Mouse (Mus musculus) cortical plate, adult 2 months (tissue): ENCODE measurements around the gene Eif3l. TPM values are rescaled to one million over a fixed set of nuclear protein-coding genes. Genes with fewer than 3 reads are reported as not detected.
A peak's percentile ranks its signal among the peaks of the same experiment; 100 is the strongest.

Experiments used
- H3K27ac ChIP-seq: fragments of 200-500 bp; 2 replicates; pipeline ENCODE4 v1.5.1; 2012; ENCODE audit warnings: low read length, control low read depth, inconsistent platforms; ENCODE audit not compliant: insufficient read depth
- H3K4me1 ChIP-seq: fragments of 200-500 bp; 2 replicates; pipeline ENCODE4 v1.6.1; 2011; ENCODE audit warnings: low read length; ENCODE audit not compliant: control insufficient read depth, insufficient read depth
- H3K4me3 ChIP-seq: fragments of 200-500 bp; 2 replicates; pipeline ENCODE4 v1.5.1; 2011; ENCODE audit warnings: mild to moderate bottlenecking, low read length, control low read depth; ENCODE audit not compliant: insufficient read depth
- CTCF ChIP-seq: fragments of 200-500 bp; IDR thresholded peaks from 2 replicates; pipeline ENCODE4 v1.5.1; 2011; ENCODE audit warnings: mild to moderate bottlenecking, control low read depth, low read length; ENCODE audit not compliant: insufficient read depth; ENCODE audit errors: extremely low read depth
- POLR2A ChIP-seq: fragments of 200-500 bp; IDR thresholded peaks from 2 replicates; pipeline ENCODE4 v1.6.1; 2011; ENCODE audit warnings: mild to moderate bottlenecking, low read length, control low read depth; ENCODE audit not compliant: insufficient read depth; ENCODE audit errors: extremely low read depth
- polyA plus RNA-seq: library from polyadenylated mRNA; depleted of rRNA; stranded (reverse); fragments of >200 nt; gene quantifications from 2 replicates; pipeline ENCODE4 v1.2.3, GENCODE M21; 2012; rRNA removed

Eif3l gene
- polyA plus RNA-seq, 1 experiment = 93.0 TPM

DNA sequence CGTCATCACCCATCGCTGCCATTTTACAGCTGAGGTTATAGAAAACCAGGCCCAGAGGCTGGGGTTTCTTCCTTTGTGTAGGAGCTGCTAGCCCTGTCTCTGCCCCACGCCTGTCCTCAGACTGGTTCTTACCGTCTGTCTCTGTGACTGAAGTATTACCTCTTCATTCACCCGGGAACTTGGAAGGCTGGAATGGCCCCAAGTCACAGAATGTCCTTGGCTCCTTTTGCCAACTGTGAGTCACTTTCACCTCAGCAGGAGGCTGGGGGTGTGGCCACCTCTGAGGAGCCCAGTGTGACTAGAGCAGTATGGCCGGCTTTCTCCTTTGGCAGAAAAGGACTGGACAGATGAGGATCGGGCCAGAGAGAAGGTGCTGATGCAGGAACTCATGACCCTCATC lies 56.5 kb downstream of the Eif3l start:
- H3K27ac ChIP-seq = no peak overlapping the region

DNA sequence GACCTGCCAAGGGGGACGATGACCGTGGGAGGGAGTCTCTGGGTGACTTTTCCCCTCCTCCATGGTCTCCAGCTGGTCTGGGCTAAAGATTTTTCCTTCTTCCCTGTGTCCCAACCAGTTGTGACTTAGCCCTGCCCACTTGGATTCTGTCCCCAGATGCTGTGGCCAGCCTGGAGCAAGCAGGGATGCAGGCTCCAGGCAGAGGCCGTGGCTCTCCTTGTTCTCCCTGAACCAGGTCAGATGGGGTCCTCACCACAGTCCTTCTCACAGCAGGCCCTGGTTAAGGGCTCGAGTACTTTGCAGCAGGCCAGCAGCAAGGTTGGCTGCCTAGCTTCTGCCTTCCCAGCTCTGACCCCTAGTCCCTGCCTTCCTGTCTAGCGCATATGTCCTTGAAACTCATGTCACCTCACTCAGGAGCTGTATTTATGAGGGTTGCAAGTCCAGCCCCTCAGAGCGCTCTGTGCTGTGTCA lies 58.2 kb downstream of the Eif3l start:
- no peak for TF ChIP-seq POLR2A
- TF ChIP-seq CTCF = no peak
- Histone ChIP-seq H3K4me1 (no peaks in the 10 kb centered on the region), H3K4me3 (no peak overlapping the region), H3K27ac (no peak overlapping the region)

More for the DNA sequence above, 56.5 kb downstream of the Eif3l start:
- Histone ChIP-seq H3K4me1 (no peaks in the 10 kb centered on the region), H3K4me3 (no peak overlapping the region)
- TF ChIP-seq POLR2A (no peak), CTCF (no peak)

DNA sequence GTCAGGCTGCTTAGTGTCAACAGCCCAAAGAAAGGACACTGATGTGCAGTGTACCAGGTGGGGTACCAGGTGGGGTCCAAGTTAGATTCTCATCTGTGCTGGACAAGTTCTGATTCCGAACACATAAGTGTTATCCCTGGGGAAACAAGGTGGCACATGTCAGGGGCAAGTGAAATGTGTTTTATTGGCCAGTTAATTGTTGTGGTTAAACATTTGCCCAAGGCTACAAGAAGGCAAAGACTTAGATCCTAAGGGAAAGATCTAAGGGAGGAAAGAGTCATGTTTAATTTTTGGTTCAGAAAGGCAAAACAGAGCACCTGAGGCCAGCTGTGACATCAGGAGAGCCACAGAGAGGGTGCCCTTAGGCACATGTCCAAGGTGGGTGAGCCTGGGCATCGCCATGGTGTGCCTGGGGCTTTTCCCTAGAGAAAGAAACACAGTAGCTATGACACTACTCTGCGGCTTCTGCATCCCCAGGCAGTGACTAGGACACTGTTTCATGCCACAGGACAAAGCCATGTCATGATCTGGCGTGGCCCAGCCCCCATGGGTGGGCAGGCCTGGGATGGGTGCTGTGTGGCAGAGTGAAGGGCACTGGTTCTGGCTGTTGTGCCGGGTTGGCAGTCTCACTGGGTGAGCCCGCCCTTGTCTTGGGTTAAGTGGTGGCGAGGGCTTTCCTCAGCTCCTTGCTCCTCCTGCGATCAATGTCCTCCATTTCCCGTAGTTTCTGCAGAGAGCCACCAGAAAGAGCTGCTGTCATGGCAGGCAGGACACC lies 59.7 kb downstream of the Eif3l start:
- TF ChIP-seq POLR2A (no peak; the same call in 1 of the 2 replicates), CTCF (no peak)
- H3K4me3 ChIP-seq = no peak overlapping the region
- H3K27ac ChIP-seq = no peak overlapping the region
- H3K4me1 ChIP-seq = no peaks in the 10 kb centered on the region

DNA sequence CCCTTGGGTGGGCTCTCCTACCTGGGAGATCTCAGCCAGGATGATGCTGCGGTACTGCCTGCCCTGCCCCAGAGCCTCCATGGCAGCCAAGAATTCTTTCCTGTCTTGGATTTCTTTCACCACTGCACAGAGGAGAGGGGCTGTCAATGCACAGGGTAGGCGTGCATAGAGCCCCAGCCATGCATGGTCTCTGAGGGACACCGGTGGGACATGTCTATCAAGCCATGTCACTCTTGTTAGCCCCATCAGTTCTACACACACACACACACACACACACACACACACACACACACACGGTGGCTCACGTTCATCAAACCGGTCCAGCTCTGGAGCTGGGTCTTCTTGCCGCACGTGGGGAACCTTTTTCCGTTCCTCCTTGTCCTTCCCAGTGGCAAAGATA lies 60.4 kb downstream of the Eif3l start:
- no peak overlapping the region for H3K4me3 ChIP-seq
- no peaks in the 10 kb centered on the region for H3K4me1 ChIP-seq
- TF ChIP-seq POLR2A (0 out of 2 replicates have a peak, but pooled peaks have one; percentile 26), CTCF (no peak)
- H3K27ac ChIP-seq = no peak overlapping the region

- Histone ChIP-seq H3K4me1 (no peaks in the 10 kb centered on the region), H3K27ac (no peak overlapping the region), H3K4me3 (no peak overlapping the region)
- TF ChIP-seq CTCF (no peak), POLR2A (no peak)
These were observed 61.0 kb downstream of the Eif3l start for GRCm38 (mm10) chr15:79135783-79136575.

GRCm38 (mm10) chr15:79139640-79140039 lies 64.7 kb downstream of the Eif3l start:
- Histone ChIP-seq H3K4me3 (no peak overlapping the region), H3K27ac (no peak overlapping the region)
- no peak for TF ChIP-seq POLR2A
- TF ChIP-seq CTCF = peak; percentile 41

GRCm38 (mm10) chr15:79140866-79141565 lies 66.0 kb downstream of the Eif3l start, which contains the start of the genes Polr2f and 1700088E04Rik:
TSS of gene Polr2f (plus strand) at chr15:79141009.
TSS of gene 1700088E04Rik (minus strand) at chr15:79141253.
- H3K27ac ChIP-seq = no peak within 1 kb of the TSS
- TF ChIP-seq POLR2A = peak; percentile 88
- TF ChIP-seq CTCF = no peak
- no peaks in the 10 kb centered on the region for H3K4me1 ChIP-seq
- peak within 1 kb of the TSS; percentile 63 for H3K4me3 ChIP-seq

More at GRCm38 (mm10) chr15:79139640-79140039, 64.7 kb downstream of the Eif3l start:
- no peaks in the 10 kb centered on the region for H3K4me1 ChIP-seq

DNA sequence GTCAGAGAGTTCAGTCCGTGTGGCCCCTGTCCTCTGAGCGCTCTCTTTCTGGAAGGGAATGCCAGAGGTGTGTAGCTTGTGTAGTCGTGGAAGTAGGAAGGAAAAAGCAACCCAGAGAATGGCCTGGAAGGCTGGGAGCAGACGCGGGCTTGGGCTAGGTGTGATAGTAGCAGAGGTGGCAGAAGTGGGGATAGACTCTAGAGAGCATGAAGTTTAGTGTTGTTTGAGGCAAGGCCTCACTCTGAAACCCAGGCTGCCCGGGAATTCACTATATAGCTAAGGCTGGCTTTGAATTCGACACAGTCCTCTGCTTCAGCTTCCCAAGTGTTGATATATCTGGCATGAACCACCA lies 66.6 kb downstream of the Eif3l start:
- TF ChIP-seq POLR2A = no peak
- TF ChIP-seq CTCF = no peak
- H3K27ac ChIP-seq = no peak overlapping the region
- peak overlapping the region; percentile 63 for H3K4me3 ChIP-seq
- H3K4me1 ChIP-seq = no peaks in the 10 kb centered on the region

DNA sequence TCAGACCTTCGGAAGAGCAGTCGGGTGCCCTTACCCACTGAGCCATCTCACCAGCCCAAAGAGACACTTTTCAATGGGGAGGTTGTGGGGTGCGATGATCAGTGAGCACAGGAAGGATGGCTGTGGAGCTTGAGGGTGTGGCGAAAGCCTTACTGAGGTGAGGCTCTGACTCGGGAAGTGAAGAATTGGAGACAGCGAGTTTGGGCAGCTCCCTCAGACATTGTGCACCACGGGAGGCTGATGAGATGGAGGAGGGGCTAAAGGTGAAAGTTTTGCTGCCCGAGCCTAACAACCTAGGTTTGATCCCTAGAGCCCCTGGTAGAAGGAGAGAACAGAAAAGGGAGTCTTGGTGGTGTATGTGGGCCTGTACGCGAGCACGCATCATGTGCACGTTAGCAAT lies 68.3 kb downstream of the Eif3l start:
- no peaks in the 10 kb centered on the region for H3K4me1 ChIP-seq
- TF ChIP-seq POLR2A (no peak), CTCF (no peak)
- no peak overlapping the region for H3K4me3 ChIP-seq
- no peak overlapping the region for H3K27ac ChIP-seq

Other genes with a start within 250 kb of the Eif3l start
- 23.3 and 28.1 TPM in 2 replicates for gene Cdc42ep1, start 232.6 kb upstream of the Eif3l start, polyA plus RNA-seq
- gene Lgals2, start 219.7 kb upstream of the Eif3l start, polyA plus RNA-seq = 0.34 and 0.35 TPM in 2 replicates
- 72.6 and 73.0 TPM in 2 replicates for gene Gga1, start 198.0 kb upstream of the Eif3l start, polyA plus RNA-seq
- gene Gm49510, start 175.5 kb upstream of the Eif3l start, polyA plus RNA-seq = 0.08 and 0.09 TPM in 2 replicates
- gene Sh3bp1, start 175.4 kb upstream of the Eif3l start, polyA plus RNA-seq = 39.5 and 42.2 TPM in 2 replicates
- gene Pdxp, start 161.3 kb upstream of the Eif3l start, polyA plus RNA-seq = 226 and 238 TPM in 2 replicates
- gene Lgals1, start 148.5 kb upstream of the Eif3l start, polyA plus RNA-seq = 42.9 and 44.4 TPM in 2 replicates
- gene Nol12, start 140.2 kb upstream of the Eif3l start, polyA plus RNA-seq = 38.9 and 39.5 TPM in 2 replicates
- gene Triobp, start 127.5 kb upstream of the Eif3l start, polyA plus RNA-seq = 10.3 and 11.0 TPM in 2 replicates
- gene H1f0, start 46.7 kb upstream of the Eif3l start, polyA plus RNA-seq = 109 and 124 TPM in 2 replicates
- 0.26 and 0.38 TPM in 2 replicates for gene Galr3, start 33.3 kb upstream of the Eif3l start, polyA plus RNA-seq
- gene Ankrd54, start 12.3 kb upstream of the Eif3l start, polyA plus RNA-seq = 26.5 and 28.2 TPM in 2 replicates
- gene Micall1, start 33.7 kb downstream of the Eif3l start, polyA plus RNA-seq = 25.0 and 27.6 TPM in 2 replicates
- 131 and 134 TPM in 2 replicates for gene Polr2f, start 65.8 kb downstream of the Eif3l start, polyA plus RNA-seq
- 16.5 and 17.1 TPM in 2 replicates for gene 1700088E04Rik, start 66.1 kb downstream of the Eif3l start, polyA plus RNA-seq
- gene Sox10, start 90.1 kb downstream of the Eif3l start, polyA plus RNA-seq = 60.8 and 69.3 TPM in 2 replicates
- 82.6 and 90.5 TPM in 2 replicates for gene Pick1, start 154.0 kb downstream of the Eif3l start, polyA plus RNA-seq
- 0.72 and 1.2 TPM in 2 replicates for gene Gm49486, start 154.2 kb downstream of the Eif3l start, polyA plus RNA-seq
- 0.15 TPM in 1 of 2 replicates, not detected in the other for gene Slc16a8, start 179.6 kb downstream of the Eif3l start, polyA plus RNA-seq
- gene Baiap2l2, start 210.4 kb downstream of the Eif3l start, polyA plus RNA-seq = 4.6 and 4.7 TPM in 2 replicates